Mouse (Mus musculus) myocyte (in vitro differentiated cells): ENCODE results near the gene Rcor2.

Experiments
- CEBPB ChIP-seq: IDR thresholded peaks from 2 replicates; pipeline ENCODE4 v1.6.1; 2011; ENCODE audit warnings: mild to moderate bottlenecking, moderate library complexity; ENCODE audit not compliant: poor library complexity, insufficient read depth, severe bottlenecking
- E2F4 ChIP-seq: IDR thresholded peaks from one replicate; pipeline ENCODE4 v1.6.1; 2011; ENCODE audit warnings: mild to moderate bottlenecking, control low read depth, moderate library complexity; ENCODE audit not compliant: insufficient read depth
- MAX ChIP-seq: IDR thresholded peaks from one replicate; pipeline ENCODE4 v1.6.1; 2011; ENCODE audit warnings: low read depth, mild to moderate bottlenecking, control low read depth
- MYOD1 ChIP-seq, 3 experiments: IDR thresholded peaks; one replicate each; pipeline ENCODE4 v1.6.1; 2011; ENCODE audit warnings: control low read depth in 2 of 3, low read depth in 2 of 3, mild to moderate bottlenecking in 2 of 3, moderate library complexity in 1 of 3; ENCODE audit not compliant: insufficient read length in 2 of 3, control insufficient read depth in 1 of 3
- MYOG ChIP-seq, 3 experiments: IDR thresholded peaks; one replicate each; pipeline ENCODE4 v1.6.1; 2011; ENCODE audit warnings: control low read depth in 2 of 3, low read depth in 2 of 3, mild to moderate bottlenecking in 2 of 3; ENCODE audit not compliant: insufficient read length in 2 of 3, control insufficient read depth in 1 of 3, insufficient read depth in 1 of 3
- POLR2A ChIP-seq: IDR thresholded peaks from one replicate; pipeline ENCODE4 v1.6.1; 2011; ENCODE audit warnings: low read depth, mild to moderate bottlenecking, control low read depth, moderate library complexity; ENCODE audit not compliant: insufficient read length
- POLR2AphosphoS2 ChIP-seq: IDR thresholded peaks from one replicate; pipeline ENCODE4 v1.6.1; 2011; ENCODE audit warnings: low read depth, control low read depth; ENCODE audit not compliant: insufficient read length
- REST ChIP-seq: IDR thresholded peaks from one replicate; pipeline ENCODE4 v1.6.1; 2011; ENCODE audit warnings: mild to moderate bottlenecking, control low read depth, moderate library complexity; ENCODE audit not compliant: insufficient read depth, insufficient read length
- SRF ChIP-seq: IDR thresholded peaks from one replicate; pipeline ENCODE4 v1.6.1; 2011; ENCODE audit warnings: low read depth; ENCODE audit not compliant: control insufficient read depth, insufficient read length
- TCF12 ChIP-seq: IDR thresholded peaks from one replicate; pipeline ENCODE4 v1.6.1; 2011; ENCODE audit warnings: mild to moderate bottlenecking, control low read depth; ENCODE audit not compliant: poor library complexity, insufficient read depth, severe bottlenecking
- TCF3 ChIP-seq: IDR thresholded peaks from one replicate; pipeline ENCODE4 v1.6.1; 2011; ENCODE audit warnings: low read depth, control low read depth; ENCODE audit not compliant: insufficient read length
- USF1 ChIP-seq: IDR thresholded peaks from one replicate; pipeline ENCODE4 v1.6.1; 2011; ENCODE audit warnings: low read depth, mild to moderate bottlenecking, control low read depth, moderate library complexity

GRCm38 (mm10) chr19:7234537-7235221 lies 32.4 kb upstream of the Rcor2 start:
- TF ChIP-seq CEBPB (no peak), POLR2A (no peak), USF1 (no peak), MYOG (IDR thresholded peaks at IDR 0.05; ENCODE audit: control insufficient read depth in 1 of 3, insufficient read depth in 1 of 3, insufficient read length in 2 of 3, low read depth in 2 of 3) (no peak), E2F4 (no peak), TCF12 (no peak), MAX (no peak), SRF (no peak), POLR2AphosphoS2 (no peak), MYOD1 (IDR thresholded peaks at IDR 0.05; ENCODE audit: control insufficient read depth in 1 of 3, insufficient read length in 2 of 3, low read depth in 2 of 3) (no peak), REST (no peak), TCF3 (no peak)
